Mouse (Mus musculus): ENCODE measurements around the gene Amfr. TPM values are rescaled to one million over a fixed set of nuclear protein-coding genes. Genes with fewer than 3 reads are reported as not detected.
A peak's percentile ranks its signal among the peaks of the same experiment; 100 is the strongest.

Amfr gene
- total RNA-seq, 2 experiments from 2014 or later, result 97.5 to 101 TPM

- Histone ChIP-seq H3K4me3 (peak overlapping the region; percentile 95), H3K27ac (peak overlapping the region; percentile 94)
- intact Hi-C loops (cut with DNase I), result no loop called here
- TF ChIP-seq CTCF (IDR thresholded peaks at IDR 0.05), result no peak
- no peak for DNase-seq
These were observed 1.3 kb downstream of the Amfr start for GRCm38 (mm10) chr8:94011076-94012012.

DNA sequence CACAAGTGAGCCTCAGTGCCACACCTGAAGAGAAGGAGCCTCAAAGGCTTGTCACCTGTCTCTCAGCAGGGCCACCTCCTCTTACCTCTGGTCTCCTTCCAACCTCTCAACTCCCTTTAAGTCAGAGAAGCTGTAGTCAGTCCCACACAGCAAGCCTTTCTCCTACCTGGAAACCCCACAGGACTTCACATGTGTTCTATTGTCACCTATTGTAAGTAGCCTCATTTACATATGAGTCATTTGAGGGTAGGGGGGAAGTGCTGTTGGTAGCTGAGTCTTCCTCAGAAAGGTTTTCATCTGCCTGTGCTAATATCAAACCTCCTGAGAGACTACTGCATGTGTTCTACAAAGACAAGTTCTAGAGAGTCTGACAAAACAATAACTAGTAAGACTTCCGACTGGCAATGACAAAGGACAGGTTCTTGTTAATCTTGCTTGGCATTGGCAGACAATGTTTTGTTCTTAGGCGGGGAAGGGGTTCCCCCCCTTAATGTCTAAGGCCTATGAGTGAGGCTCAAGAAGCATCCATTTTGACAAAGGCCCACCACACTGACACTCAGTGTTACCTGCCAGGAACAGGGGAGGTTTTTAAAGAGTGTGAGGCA is 2.4 kb downstream of the Amfr start:
- intact Hi-C loops (cut with DNase I), result no loop called here
- H3K27ac ChIP-seq, result no peak overlapping the region
- no peak overlapping the region; the same call in 1 of the 2 replicates for H3K4me3 ChIP-seq
- no peak for TF ChIP-seq CTCF (IDR thresholded peaks at IDR 0.05)
- no peak for DNase-seq

DNA sequence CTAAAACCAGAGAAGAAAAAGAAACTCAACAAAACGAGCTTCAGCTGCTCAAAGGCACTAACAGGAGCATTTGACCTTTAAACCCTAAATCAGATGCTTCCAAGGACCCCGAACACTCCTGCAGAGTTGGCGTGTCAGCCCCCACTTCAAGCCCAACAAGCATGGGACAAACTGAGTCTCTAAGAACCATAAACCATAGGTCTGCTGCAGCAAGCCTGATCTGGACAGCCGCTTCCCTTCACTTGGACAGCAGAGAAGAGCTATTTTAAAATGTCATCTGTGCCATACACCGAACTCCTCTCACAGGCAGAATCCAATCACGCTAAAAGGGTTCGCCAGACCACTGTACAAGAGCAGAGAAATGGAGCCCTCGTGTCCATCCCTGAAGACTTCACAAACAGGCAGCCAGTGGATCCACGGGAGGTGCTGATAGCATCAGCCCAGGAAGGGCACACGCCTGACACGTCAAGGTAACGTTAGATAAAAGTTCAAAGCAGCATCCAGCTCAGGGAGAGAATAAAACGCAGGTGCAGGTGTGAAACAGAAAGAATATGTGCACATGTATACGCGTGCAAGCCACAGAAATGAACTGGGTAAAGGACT is 3.3 kb downstream of the Amfr start:
- intact Hi-C loops (cut with DNase I), result no loop called here
- DNase-seq, result peak; percentile 16
- Histone ChIP-seq H3K27ac (no peak overlapping the region; the same call in 1 of the 2 replicates), H3K4me3 (peak overlapping the region; percentile 13; the same call in 1 of the 2 replicates)
- TF ChIP-seq CTCF (IDR thresholded peaks at IDR 0.05), result no peak

DNA sequence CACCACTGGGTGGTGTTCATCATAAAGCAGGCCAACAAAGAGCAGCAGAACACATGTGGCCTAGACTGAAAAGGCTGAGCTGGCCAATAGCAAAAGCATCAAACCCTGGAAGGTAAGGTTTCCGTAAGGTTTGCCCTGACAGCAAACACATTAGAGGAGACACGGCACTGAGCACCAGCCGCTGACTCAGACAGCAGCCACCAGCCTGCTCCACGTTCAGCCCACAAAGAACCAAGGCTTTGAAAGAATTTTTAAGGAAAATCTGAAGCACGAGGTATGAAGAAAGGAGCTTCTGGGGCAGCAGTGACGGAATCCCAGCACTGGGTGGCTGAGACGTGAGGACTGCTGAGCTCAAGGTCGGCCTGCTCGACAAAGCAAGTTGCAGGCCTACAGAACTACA is 8.5 kb downstream of the Amfr start:
- intact Hi-C loops (cut with DNase I), result no loop called here
- Histone ChIP-seq H3K4me3 (no peak overlapping the region), H3K27ac (no peak overlapping the region)
- TF ChIP-seq CTCF (IDR thresholded peaks at IDR 0.05), result no peak
- DNase-seq, result no peak

GRCm38 (mm10) chr8:93998961-93999360 is 13.7 kb downstream of the Amfr start:
- TF ChIP-seq CTCF (IDR thresholded peaks at IDR 0.05), result no peak
- Histone ChIP-seq H3K27ac (no peak overlapping the region), H3K4me3 (no peak overlapping the region)
- DNase-seq, result no peak
- intact Hi-C loops (cut with DNase I), result no loop called here

DNA sequence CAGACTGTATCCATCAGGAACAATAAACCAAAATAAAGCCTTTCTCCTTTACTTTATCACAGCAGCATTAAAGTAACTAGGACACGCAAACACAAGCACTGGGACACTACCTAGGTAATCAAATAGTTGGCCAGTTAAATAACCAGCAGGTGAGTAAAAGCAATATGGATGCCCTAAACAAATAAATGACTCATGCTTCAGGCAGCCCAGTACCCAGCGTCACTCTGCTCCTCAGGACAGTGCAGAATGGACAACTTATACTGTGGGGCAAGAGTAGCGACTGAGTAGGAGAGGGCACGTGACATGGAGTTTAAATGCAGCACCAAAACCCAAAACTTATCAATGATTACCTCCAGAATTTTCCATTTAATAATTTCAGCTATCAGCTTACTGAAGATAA is 22.9 kb downstream of the Amfr start:
- intact Hi-C loops (cut with DNase I), result no loop called here
- no peak for DNase-seq
- Histone ChIP-seq H3K4me3 (no peak overlapping the region), H3K27ac (no peak overlapping the region)
- no peak for TF ChIP-seq CTCF (IDR thresholded peaks at IDR 0.05)

GRCm38 (mm10) chr8:93984731-93985130 is 27.9 kb downstream of the Amfr start:
- intact Hi-C loops (cut with DNase I), result no loop called here
- no peak overlapping the region for H3K27ac ChIP-seq
- no peak for TF ChIP-seq CTCF (IDR thresholded peaks at IDR 0.05)
- no peak for DNase-seq
- H3K4me3 ChIP-seq, result no peak overlapping the region

DNA sequence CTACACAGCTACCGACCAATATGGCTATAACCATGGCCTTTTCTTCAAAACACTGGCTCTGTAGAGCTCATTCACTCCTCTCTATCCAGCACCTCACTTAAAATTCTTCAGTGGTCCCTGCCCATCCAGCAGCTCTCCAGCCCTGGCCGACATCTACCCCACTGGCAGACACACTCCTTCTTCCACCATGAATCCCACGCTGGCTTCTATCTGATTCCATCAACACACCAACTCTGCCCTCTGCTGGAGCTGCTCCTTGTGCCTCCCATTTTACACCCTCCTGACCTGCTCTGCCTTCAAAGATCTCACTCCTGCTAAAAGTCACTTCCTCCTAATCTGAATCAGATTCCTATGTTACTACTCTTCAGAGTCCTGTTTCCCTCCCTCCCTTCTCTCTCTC is 28.8 kb downstream of the Amfr start:
- intact Hi-C loops (cut with DNase I), result no loop called here
- TF ChIP-seq CTCF (IDR thresholded peaks at IDR 0.05), result peak; percentile 31
- Histone ChIP-seq H3K4me3 (no peak overlapping the region), H3K27ac (no peak overlapping the region)
- DNase-seq, result no peak

- DNase-seq, result no peak
- Histone ChIP-seq H3K27ac (no peak overlapping the region), H3K4me3 (no peak overlapping the region)
- no peak for TF ChIP-seq CTCF (IDR thresholded peaks at IDR 0.05)
- intact Hi-C loops (cut with DNase I), result no loop called here
These were observed 30.9 kb downstream of the Amfr start for GRCm38 (mm10) chr8:93981679-93982215.

GRCm38 (mm10) chr8:93980141-93980540 is 32.5 kb downstream of the Amfr start:
- no peak for DNase-seq
- intact Hi-C loops (cut with DNase I), result no loop called here
- no peak for TF ChIP-seq CTCF (IDR thresholded peaks at IDR 0.05)
- H3K27ac ChIP-seq, result no peak overlapping the region
- H3K4me3 ChIP-seq, result no peak overlapping the region

DNA sequence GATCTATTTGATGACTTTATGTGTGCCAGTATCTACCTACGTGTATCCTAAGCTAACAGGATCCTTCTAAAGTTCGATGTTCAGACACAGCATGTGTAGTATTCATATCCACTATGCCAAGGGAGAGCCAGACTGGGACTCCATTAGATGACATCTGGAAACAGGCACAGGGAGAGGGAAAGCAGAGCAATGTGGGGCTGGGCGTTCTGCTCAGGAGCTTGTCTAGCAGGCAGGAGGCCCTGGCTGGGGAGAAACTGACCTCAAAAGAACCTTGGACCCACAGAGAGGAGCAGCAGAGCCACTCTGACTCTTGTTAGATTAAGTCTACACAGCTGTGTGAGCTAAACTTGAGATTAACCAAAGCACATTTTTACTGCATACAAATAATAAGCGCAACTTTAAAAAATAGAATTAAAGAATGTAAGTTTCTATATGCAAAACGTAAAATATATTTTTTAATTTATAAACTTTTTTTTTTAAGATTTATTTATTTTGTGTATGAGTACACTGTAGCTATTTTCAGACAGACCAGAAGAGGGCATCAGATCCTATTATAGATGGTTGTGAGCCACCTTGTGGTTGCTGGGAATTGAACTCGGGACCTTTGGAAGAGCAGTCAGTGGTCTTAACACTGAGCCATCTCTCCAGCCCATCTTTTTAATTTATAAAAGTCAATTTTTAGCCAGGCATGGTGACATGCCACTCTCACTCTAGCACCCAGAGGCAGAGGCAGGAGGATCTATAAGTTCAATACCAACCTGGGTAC is 36.0 kb downstream of the Amfr start:
- DNase-seq, result no peak
- intact Hi-C loops (cut with DNase I), result no loop called here
- peak; percentile 23; the same call in 1 of the 2 replicates for TF ChIP-seq CTCF (IDR thresholded peaks at IDR 0.05)
- no peak overlapping the region for H3K4me3 ChIP-seq
- H3K27ac ChIP-seq, result no peak overlapping the region

DNA sequence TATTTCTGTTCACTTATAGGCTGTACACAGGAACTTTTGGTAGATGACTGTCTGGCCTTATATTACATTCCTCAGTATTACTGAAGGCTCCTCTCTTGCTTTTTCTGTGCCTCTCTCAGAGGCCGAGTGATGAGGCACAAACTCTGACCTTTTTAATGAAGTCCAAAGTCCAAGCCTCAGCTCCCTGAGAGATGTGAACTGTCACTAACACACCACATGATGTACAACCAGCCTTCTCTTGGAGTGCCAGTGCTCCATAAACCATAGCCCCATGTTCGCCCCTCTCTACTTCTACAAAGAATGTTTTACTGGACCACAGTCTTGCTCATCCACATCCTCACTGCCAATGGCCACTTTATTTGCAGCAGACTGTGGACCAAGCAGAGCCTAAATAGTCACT is 37.3 kb downstream of the Amfr start:
- intact Hi-C loops (cut with DNase I), result no loop called here

More for the DNA sequence above, 37.3 kb downstream of the Amfr start:
- Histone ChIP-seq H3K27ac (no peak overlapping the region), H3K4me3 (no peak overlapping the region)
- DNase-seq, result no peak
- no peak for TF ChIP-seq CTCF (IDR thresholded peaks at IDR 0.05)

Data from gastrocnemius, adult 2 months (tissue).